Mouse (Mus musculus): Measurements from ENCODE around the gene Cpd. TPM values are rescaled to one million over a fixed set of nuclear protein-coding genes. Genes with fewer than 3 reads are reported as not detected.

Cpd gene
- total RNA-seq, 2 experiments from 2014 or later: 35.0 to 38.6 TPM

DNA sequence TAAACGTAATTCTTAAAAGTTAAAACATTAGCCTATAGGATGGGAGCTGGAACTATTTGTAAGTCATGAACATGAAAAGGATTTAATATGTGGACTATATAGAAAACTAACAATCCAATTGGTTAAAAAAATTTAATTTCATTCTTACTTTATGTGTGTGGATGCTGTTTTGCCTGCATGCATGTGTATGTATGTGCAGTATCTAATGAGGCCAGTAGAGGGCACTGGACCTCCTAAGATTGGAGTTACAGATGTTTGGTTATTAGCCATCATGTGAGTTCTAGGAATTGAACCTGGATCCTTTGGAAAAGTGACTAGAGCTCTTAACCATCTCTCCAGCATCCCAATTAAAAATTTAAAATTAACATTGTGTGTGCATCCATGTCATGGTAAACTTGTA, 57.6 kb downstream of the Cpd start:
- peak; percentile 44 to 75 for DNase-seq

DNA sequence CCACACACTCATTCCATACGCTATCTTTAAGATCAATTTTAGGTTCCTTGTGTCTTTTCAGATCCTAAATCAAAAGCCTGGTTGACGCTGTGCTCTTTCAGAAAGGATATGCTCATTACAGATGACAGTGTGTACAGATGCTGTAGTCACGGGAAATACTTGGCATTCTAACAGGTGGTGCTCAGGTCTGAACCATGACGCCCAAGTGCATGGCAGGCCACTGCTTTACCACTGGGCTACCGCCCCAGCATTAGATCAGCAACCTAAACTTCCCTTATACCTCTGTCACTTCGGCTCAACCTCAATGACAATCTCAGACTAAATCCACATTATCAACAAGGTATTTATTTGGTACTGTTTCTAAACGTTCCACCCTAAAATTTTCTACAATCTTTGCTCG, 71.3 kb downstream of the Cpd start:
- no peak for DNase-seq

DNA sequence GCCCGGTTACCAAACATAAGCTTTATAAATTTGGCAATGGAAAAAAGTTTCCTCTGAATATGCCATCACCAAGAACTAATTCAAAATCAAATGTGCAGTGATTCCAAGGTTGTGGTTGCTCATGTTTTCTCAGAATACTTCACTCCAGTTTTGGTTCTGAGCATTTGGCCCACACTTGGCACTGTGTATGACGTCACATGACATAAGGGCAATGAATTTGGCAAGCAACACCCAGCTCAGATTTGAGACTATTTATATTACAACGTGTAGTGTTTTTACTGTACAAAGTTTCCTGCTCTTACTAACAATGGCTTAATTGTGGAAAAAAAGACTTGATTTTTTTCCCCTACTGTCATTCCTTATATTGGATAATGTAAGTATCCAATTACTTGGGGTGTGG, 73.0 kb downstream of the Cpd start:
- DNase-seq: no peak

DNA sequence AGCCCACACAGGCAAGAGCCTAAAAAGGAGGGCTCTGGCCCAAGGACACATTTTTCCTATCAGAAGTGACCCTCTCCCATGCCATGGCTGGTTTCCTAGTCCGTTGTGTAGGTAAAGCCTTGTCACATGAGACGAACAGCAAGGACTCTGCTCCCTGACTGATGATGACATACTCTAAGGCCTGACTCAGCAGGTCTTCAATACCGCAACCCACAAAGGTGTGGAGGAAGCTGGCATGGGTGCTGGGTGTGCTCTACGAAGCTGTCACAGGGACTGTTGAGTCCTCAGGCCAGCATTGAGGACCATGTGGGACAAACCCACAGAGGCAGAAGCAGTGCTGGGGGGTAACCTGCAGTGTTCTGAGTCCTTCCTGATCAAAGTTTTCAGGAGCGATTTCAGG, 76.3 kb downstream of the Cpd start:
- DNase-seq: no peak

DNA sequence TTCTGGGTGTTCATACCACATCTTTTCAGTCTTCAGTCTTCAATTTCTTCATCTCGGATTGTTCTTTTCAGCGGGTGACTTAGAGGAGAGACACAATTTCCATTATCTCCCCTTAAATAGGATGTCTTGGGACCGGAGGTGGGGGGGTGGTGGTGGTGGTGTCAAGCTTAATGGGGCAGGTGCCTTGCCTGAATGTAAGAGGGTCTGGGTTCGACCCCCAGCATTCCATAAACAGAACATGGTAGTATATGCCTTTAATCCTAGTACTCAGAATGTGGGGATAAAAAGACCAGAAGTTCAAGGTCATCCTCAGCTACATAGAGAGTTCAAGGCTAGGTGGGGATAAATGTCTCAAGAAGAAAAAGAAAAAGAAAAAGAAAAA, 83.1 kb downstream of the Cpd start:
- DNase-seq: no peak

DNA sequence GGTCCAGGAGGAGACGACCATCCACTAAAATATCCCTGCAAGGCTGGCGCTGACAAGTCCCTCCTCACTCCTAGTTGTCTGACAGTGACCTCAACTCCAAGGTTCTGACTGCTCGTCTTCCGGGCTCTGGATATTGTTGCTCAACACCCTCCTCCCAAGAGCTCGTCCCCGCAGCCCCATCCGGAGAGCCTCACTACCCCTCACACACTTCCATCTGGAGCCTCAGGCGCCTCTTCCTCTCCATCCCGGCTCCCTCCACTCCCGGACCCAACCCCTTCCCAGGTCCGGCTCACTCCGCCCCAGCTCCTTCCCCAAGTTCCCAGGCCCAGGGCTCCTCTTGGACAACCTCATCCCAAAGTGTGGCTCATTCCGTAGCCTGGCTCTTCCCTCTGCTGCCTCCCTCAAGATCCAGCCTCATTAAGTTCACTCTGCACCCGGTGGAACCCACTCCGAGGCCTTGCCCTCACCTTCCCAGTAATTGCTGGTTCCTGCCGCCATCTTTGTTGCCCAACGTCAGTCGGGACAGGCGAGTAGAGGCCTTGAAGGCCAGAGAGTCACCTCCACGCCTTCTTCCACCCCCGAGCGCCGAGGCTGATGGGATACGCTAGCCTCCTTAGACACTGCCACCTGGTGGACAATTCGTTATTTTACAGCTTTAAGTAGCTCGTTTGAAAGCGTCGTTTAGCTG, 83.6 kb downstream of the Cpd start, which contains the start of gene Gosr1:
Gosr1 (minus strand) TSS at position 527 of the 688 bp plus-strand sequence.
- DNase-seq: peak; percentile 95 to 96

DNA sequence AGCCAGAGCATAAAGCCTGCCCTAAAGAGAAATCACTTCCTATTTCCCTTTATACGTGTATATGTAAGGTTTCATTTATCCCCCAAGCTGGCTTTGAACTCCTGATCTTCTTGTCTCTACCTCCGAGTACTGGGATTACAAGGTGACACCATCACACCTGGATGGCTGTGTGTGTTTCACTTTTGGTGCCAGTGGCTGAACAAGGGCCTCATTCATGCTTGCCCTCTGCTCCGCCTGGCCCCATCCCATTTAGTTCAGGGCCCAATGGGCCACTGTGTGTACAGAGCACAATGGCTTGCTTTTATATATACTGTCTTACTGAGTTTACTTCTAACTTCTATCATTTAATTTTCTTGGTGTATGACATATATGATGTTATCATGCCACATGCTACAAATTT, 94.5 kb downstream of the Cpd start:
- DNase-seq: no peak

DNA sequence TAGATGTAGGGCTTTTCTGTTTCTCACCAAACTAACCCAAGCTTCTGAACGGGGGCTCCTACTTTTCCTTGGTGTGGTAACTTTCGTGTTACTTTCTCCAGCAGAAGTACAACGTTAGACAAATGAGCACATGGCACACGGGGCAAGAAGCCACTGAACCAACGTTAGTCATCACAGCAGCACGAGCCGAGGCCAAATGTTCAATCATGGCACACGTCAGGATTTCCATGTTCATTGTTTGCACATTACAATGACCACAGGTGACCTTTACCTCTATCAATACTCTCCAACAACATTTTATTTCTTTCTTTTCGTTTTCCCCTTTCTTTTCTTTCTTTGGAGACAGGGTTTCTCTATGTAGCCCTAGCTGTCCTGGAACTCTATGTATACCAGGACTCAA, 98.0 kb downstream of the Cpd start:
- no peak for DNase-seq

DNA sequence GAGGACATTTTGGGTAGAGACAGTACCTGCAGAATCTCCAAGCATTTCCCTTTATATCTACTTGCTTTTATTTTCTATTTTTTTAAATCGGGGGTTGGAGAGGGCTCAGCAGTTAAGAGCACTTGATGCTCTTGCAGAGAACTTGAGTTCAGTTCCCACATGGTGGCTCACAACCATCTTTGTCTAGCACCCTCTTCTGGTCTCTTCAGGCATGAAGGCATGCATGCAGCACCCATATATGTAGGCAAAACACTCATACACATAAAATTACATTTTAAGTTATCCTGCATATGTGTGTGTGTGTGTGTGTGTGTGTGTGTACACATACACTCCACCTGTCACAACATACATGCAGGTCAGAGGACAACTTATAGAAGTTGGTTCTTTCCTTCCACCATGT, 100.9 kb downstream of the Cpd start:
- DNase-seq: no peak

DNA sequence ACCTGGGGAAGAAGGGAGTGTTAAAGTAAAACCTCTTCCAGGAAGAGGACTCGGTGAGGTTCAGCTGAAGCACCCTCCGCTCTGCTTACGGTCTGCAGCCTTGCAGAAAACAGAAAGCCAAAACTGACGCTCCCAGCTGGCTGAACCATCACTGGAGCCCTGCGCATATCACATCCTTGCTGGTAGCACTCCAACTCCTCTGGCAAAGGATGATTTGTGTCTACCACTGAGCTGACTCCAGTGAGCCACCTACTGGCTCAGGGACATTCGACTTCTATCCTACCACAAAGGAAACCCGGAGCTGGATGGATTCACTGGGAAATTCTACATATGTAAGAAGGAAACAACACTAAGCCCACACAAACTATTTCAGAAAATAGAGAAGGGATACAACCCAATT, 102.3 kb downstream of the Cpd start:
- peak; percentile 75 to 79 for DNase-seq

DNA sequence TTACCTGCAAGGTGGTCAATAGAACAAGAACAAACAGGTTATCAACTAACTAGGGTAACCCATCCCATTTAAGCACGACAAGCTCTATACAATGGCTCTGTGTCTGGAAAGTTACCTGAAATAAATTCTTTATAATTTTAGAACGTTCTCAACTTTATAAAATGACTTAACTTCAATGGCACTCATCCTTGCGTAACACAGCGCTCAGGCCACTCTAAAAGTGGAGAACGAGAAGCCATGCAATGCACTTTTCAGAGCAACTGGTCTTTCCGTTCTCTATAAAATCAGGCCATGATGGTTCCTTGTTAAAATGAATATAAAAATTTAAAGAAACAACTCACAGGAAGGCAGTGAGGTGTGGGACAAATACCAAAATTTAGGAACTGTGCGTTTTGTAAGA, 104.3 kb downstream of the Cpd start:
- no peak for DNase-seq

DNA sequence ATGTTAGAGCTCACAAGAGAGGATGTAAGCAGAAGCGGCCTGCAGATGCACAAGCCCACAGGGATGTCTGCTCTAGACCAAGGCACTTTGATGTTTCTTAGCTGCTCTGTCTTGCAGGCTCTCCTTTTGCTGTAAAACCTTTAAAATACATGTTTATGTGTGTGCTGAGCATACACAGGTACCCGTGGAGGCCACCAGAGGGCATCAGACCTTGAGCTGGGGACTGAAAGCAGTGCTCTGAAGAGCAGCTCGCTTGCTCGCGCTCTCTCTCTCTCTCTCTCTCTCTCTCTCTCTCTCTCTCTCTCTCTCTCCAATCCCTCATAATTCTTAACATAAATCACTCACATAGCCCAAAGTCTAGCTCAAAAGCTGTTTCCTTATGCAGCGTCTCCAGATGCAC, 107.7 kb downstream of the Cpd start:
- no peak for DNase-seq

DNA sequence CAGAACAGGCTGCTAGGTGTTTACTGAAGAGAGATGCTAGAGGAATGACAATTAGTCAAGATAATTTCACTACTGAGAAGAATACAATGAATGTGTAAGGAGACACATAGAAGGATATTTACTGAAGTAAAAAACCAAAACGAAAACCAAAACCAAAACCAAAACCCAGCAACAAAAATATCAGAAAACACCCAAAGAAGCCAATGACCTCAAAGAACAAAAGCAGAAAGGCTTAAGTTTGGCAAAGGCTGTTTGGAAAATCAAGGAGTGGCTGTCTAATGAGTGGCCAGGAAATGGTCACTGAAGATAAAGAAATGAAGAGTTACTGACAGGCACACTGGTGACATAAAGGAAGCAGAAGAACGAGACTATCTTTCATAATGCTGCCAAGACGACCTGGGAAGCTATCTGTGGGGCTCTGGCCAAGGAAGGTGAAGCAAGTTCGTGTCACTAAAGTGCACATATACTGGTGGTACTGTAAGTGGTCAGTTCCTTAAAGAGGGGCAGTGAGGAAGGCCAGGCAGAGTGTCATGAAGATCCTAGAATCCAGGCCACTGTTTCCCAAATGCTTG, 111.0 kb downstream of the Cpd start:
- no peak for DNase-seq

DNA sequence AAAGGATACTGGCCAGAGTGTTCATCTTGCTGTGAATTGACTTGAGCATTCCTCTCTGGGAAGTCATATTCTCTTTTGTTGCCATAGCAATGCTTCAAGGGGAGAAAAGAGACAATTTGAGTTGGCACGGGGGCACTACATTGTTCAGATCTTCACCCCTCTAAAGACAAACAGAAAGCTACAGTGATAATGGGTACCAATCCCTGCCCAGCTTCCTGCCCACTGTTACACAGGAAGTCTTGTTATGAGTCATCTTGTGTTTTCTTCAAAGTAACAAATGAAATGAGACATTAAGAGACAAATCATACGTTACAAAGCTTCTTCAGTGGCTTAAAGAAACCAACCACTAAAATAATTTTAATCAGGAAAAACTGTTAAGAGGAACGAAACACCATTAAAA, 112.3 kb downstream of the Cpd start:
- DNase-seq: no peak

DNA sequence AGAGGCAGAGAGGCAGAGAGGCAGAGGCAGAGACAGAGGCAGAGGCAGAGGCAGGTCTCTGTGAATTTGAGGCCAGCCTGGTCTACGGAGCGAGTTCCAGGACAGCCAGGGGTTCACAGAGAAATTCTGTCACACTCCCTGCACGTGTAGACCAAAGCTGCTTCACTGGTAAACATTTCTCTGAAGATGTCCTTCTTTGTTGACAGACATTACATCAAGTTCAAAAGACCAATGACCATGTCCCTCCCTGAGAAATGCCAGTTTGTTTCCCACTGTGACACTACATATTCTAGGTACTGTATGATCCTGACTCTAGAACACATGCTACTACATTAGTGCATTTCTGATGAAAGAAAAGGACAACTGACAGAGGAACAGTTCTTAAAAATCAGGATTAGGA, 116.2 kb downstream of the Cpd start:
- no peak for DNase-seq

Other genes starting within 250 kb of the Cpd start
- 10 to 100 TPM; 24.8 to 29.7 TPM for gene Abr, start 224.7 kb downstream of the Cpd start, total RNA-seq (2021)
- not detected for gene Bhlha9, start 174.5 kb downstream of the Cpd start, total RNA-seq (2021)
- 1 to 10 TPM; 4.0 to 7.0 TPM for gene Trarg1, start 167.2 kb downstream of the Cpd start, total RNA-seq (2021)
- gene Gosr1, start 83.4 kb downstream of the Cpd start, total RNA-seq (2021): 10 to 100 TPM; 26.3 to 28.6 TPM
- gene Tmigd1, start 55.1 kb upstream of the Cpd start, total RNA-seq (2021): under 1 TPM in 1 of 2 experiments, not detected in 1; 0.28 TPM
- gene Blmh, start 77.8 kb upstream of the Cpd start, total RNA-seq (2021): 10 to 100 TPM; 26.3 to 30.1 TPM
- under 1 TPM; 0.50 to 0.64 TPM for gene Slc6a4, start 151.6 kb upstream of the Cpd start, total RNA-seq (2021)
- gene Nsrp1, start 231.4 kb upstream of the Cpd start, total RNA-seq (2021): 1 to 10 TPM; 9.8 to 10.0 TPM

All from heart, adult 18-20 months (tissue).